Mouse (Mus musculus) lung, adult 2 months (tissue): ENCODE measurements around the gene 1700007K13Rik.

Experiments
- CTCF ChIP-seq: fragments of 200-500 bp; IDR thresholded peaks from 2 replicates; pipeline ENCODE4 v1.5.1; 2011; ENCODE audit warnings: mild to moderate bottlenecking, low read length, control low read depth; ENCODE audit not compliant: insufficient read depth
- POLR2A ChIP-seq: fragments of 200-500 bp; IDR thresholded peaks from 2 replicates; pipeline ENCODE4 v1.6.1; 2011; ENCODE audit warnings: low read depth, mild to moderate bottlenecking, control low read depth, low read length, borderline replicate concordance; ENCODE audit errors: extremely low read depth

DNA sequence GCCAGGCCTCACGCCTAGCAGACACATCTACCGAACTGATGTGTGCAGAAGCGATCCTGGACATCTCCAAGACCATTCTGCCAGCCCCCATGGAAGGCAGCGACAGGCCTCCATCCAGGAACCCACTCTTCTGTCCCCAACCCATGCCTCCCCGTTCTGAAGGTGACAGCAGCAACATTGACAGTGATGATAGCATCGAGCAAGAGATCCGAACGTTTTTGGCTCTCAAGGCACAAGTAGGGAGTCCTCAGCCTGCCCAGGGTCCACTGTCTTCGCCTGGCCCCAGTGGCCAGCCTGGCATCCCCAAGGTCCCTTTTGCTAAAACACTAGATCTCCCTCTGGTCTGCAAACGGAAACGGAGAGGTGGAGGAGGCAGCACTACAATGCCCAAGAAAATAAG is 14.5 kb downstream of the 1700007K13Rik start:
- TF ChIP-seq CTCF (no peak), POLR2A (no peak)
